8 mouse cellular contexts compared by ENCODE assay signal in the genomic region with DNA sequence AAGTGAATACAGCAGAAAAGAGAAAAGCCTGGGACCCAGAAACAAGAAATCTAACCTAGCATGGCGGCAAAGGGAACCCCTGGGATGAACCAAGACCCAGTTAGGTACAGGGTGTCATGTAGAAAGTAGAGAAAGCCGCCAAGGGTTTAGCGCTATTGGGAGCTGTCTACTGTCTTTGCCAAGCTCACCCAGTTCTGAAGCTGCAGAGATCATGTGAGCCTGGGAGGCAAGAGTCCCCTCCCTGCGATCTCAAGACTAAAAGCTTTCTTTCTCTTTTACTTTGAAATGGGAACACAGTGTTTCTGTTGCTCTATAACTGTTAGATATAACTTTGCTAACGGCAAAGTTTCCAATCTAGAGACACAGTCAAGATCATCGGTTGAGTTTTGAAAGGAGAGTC. TPM values are rescaled to one million over a fixed set of nuclear protein-coding genes. Genes with fewer than 3 reads are reported as not detected.
DNase-seq lines count a peak whose midpoint lies in the region; ATAC-seq and TF ChIP-seq lines count a peak whose summit lies in the region.

No protein-coding gene starts in this region.

- no peak for TF ChIP-seq EP300 in liver, embryonic 14.5 days (IDR thresholded peaks at IDR 0.05; ENCODE audit: low read depth)

- H3K27ac ChIP-seq in heart, embryonic 12.5 days (ENCODE audit: poor library complexity, severe bottlenecking) = no peak overlapping the region
- H3K27ac ChIP-seq in liver, embryonic 14.5 days = peak overlapping the region; percentile 60
- no peak overlapping the region for H3K27ac ChIP-seq in midbrain, embryonic 16.5 days (ENCODE audit: low read length)

- peaks cover 35% of the 10 kb centered on the region for H3K4me1 ChIP-seq in heart, embryonic 12.5 days (replicated peaks)
- peaks cover 13 to 28% of the 10 kb centered on the region in 2 experiments for H3K4me1 ChIP-seq in liver, embryonic 14.5 days (replicated peaks; ENCODE audit: control insufficient read depth in 2 of 2, insufficient read depth in 2 of 2, low read length in 1 of 2)
- H3K4me1 ChIP-seq in midbrain, embryonic 16.5 days (ENCODE audit: control insufficient read depth, insufficient read depth, low read length) = no peaks in the 10 kb centered on the region

- no peaks in the 10 kb centered on the region for H3K36me3 ChIP-seq in heart, embryonic 12.5 days
- no peaks in the 10 kb centered on the region for H3K36me3 ChIP-seq in liver, embryonic 14.5 days (replicated peaks; ENCODE audit: control insufficient read depth, insufficient read depth, low read depth)
- H3K36me3 ChIP-seq in midbrain, embryonic 16.5 days (ENCODE audit: control insufficient read depth, insufficient read depth, low read length) = no peaks in the 10 kb centered on the region

- 92% methylated on average over 6 of the region's 6 CpGs for WGBS in heart, embryonic 12.5 days
- 65% methylated on average over 6 of the region's 6 CpGs for WGBS in liver, embryonic 14.5 days (ENCODE audit: insufficient replicate concordance)
- WGBS in midbrain, embryonic 16.5 days = 95% methylated on average over 6 of the region's 6 CpGs

- peak; percentile 38 to 45 for DNase-seq in spleen, postnatal 10 days (ENCODE audit: low spot score in 2 of 2)
- no peak for DNase-seq in spleen, adult 12 weeks (ENCODE audit: low spot score)
- DNase-seq in liver, embryonic 14.5 days (ENCODE audit: low read depth in 3 of 3, low spot score in 3 of 3) = no peak
- peak; percentile 70 for DNase-seq in thymus, postnatal 14 days
- DNase-seq in MN1 (ENCODE audit: low spot score) = no peak
- no peak for DNase-seq in layer of hippocampus, postnatal 36 days

- H3K4me3 ChIP-seq in heart, embryonic 12.5 days = no peak overlapping the region
- peak overlapping the region; percentile 48 to 66 for H3K4me3 ChIP-seq in liver, embryonic 14.5 days (ENCODE audit: insufficient read depth in 1 of 2, low read depth in 2 of 2, low read length in 2 of 2)
- H3K4me3 ChIP-seq in midbrain, embryonic 16.5 days (ENCODE audit: low read depth, low read length) = no peak overlapping the region

- TF ChIP-seq CTCF in liver, embryonic 14.5 days (IDR thresholded peaks at IDR 0.05; ENCODE audit: low read depth) = no peak

- ATAC-seq in heart, embryonic 12.5 days (ENCODE audit: insufficient number of reproducible peaks, low FRiP score) = no peak
- no peak for ATAC-seq in liver, embryonic 14.5 days (ENCODE audit: insufficient read depth)
- no peak for ATAC-seq in midbrain, embryonic 16.5 days

- no peak overlapping the region for H3K9ac ChIP-seq in heart, embryonic 12.5 days
- H3K9ac ChIP-seq in liver, embryonic 14.5 days (replicated peaks) = peak overlapping the region; percentile 56
- no peak overlapping the region for H3K9ac ChIP-seq in midbrain, embryonic 16.5 days (ENCODE audit: low read depth, low read length)

- no peaks in the 10 kb centered on the region for H3K9me3 ChIP-seq in heart, embryonic 12.5 days (replicated peaks)
- H3K9me3 ChIP-seq in liver, embryonic 14.5 days (ENCODE audit: control insufficient read depth, low read length) = no peaks in the 10 kb centered on the region
- H3K9me3 ChIP-seq in midbrain, embryonic 16.5 days (replicated peaks; ENCODE audit: control insufficient read depth, low read length, poor library complexity, severe bottlenecking) = no peaks in the 10 kb centered on the region

- peak overlapping the region; percentile 55; the same call in 1 of the 2 replicates for H3K4me2 ChIP-seq in heart, embryonic 12.5 days
- H3K4me2 ChIP-seq in liver, embryonic 14.5 days (ENCODE audit: low read depth) = peak overlapping the region; percentile 73
- no peak overlapping the region for H3K4me2 ChIP-seq in midbrain, embryonic 16.5 days (ENCODE audit: low read length)

- no peaks in the 10 kb centered on the region for H3K27me3 ChIP-seq in heart, embryonic 12.5 days (replicated peaks)
- H3K27me3 ChIP-seq in liver, embryonic 14.5 days (ENCODE audit: control insufficient read depth, insufficient read depth, low read length) = no peaks in the 10 kb centered on the region
- H3K27me3 ChIP-seq in midbrain, embryonic 16.5 days (ENCODE audit: control insufficient read depth, insufficient read depth, low read depth, low read length) = no peaks in the 10 kb centered on the region

RNA-seq across cellular contexts. Expression of gene Tmem140, which starts 0.6 kb away (rescaled TPM):
- polyA plus RNA-seq in heart, embryonic 12.5 days (2016; fragmentation: Nextera tagmentation; extraction: Ambion mirVana) = 1.1 and 1.2 TPM in 2 replicates
- polyA plus RNA-seq in liver, embryonic 14.5 days (2012; rRNA removed) = 1.6 and 1.7 TPM in 2 replicates
- polyA plus RNA-seq in liver, embryonic 14.5 days (2014; fragmentation: Nextera tagmentation; extraction: Ambion mirVana) = 2.6 and 2.9 TPM in 2 replicates
- 1.1 and 1.2 TPM in 2 replicates for polyA plus RNA-seq in midbrain, embryonic 16.5 days (2015; fragmentation: Nextera tagmentation; extraction: Ambion mirVana)
- total RNA-seq in layer of hippocampus, postnatal 36 days (2021) = 1 to 10 TPM; 1.8 to 2.4 TPM

RNA-seq across cellular contexts. Expression of gene Cyren, which starts 15.5 kb away (rescaled TPM):
- 9.7 and 11.2 TPM in 2 replicates for polyA plus RNA-seq in heart, embryonic 12.5 days (2016; fragmentation: Nextera tagmentation; extraction: Ambion mirVana)
- 5.4 and 7.2 TPM in 2 replicates for polyA plus RNA-seq in liver, embryonic 14.5 days (2012; rRNA removed)
- polyA plus RNA-seq in liver, embryonic 14.5 days (2014; fragmentation: Nextera tagmentation; extraction: Ambion mirVana) = 4.2 and 6.3 TPM in 2 replicates
- 9.1 and 9.3 TPM in 2 replicates for polyA plus RNA-seq in midbrain, embryonic 16.5 days (2015; fragmentation: Nextera tagmentation; extraction: Ambion mirVana)
- total RNA-seq in layer of hippocampus, postnatal 36 days (2021) = 1 to 10 TPM; 5.9 to 7.5 TPM

RNA-seq across cellular contexts. Expression of gene Wdr91, which starts 48.3 kb away (rescaled TPM):
- polyA plus RNA-seq in heart, embryonic 12.5 days (2016; fragmentation: Nextera tagmentation; extraction: Ambion mirVana) = 10.7 and 12.6 TPM in 2 replicates
- 17.4 and 21.5 TPM in 2 replicates for polyA plus RNA-seq in liver, embryonic 14.5 days (2012; rRNA removed)
- polyA plus RNA-seq in liver, embryonic 14.5 days (2014; fragmentation: Nextera tagmentation; extraction: Ambion mirVana) = 9.5 and 9.7 TPM in 2 replicates
- 15.5 and 15.6 TPM in 2 replicates for polyA plus RNA-seq in midbrain, embryonic 16.5 days (2015; fragmentation: Nextera tagmentation; extraction: Ambion mirVana)
- 10 to 100 TPM; 35.1 to 36.5 TPM for total RNA-seq in layer of hippocampus, postnatal 36 days (2021)

RNA-seq across cellular contexts. Expression of gene Stra8, which starts 57.6 kb away (rescaled TPM):
- not detected in 2 replicates for polyA plus RNA-seq in heart, embryonic 12.5 days (2016; fragmentation: Nextera tagmentation; extraction: Ambion mirVana)
- not detected in 2 replicates for polyA plus RNA-seq in liver, embryonic 14.5 days (2012; rRNA removed)
- not detected in 2 replicates for polyA plus RNA-seq in liver, embryonic 14.5 days (2014; fragmentation: Nextera tagmentation; extraction: Ambion mirVana)
- not detected in 2 replicates for polyA plus RNA-seq in midbrain, embryonic 16.5 days (2015; fragmentation: Nextera tagmentation; extraction: Ambion mirVana)
- not detected for total RNA-seq in layer of hippocampus, postnatal 36 days (2021)

Comparison
In these comparisons a context has a peak if more than half of its experiments do, and no peak if none do; other contexts are left out.
1. DNase-seq: peak in spleen, postnatal 10 days (2 of 2) and thymus, postnatal 14 days (single experiment); none in spleen, adult 12 weeks (single experiment), liver, embryonic 14.5 days (0 of 3), MN1 (single experiment) and layer of hippocampus, postnatal 36 days (0 of 2).
2. H3K4me3 ChIP-seq: peak in liver, embryonic 14.5 days (2 of 2); none in heart, embryonic 12.5 days (single experiment) and midbrain, embryonic 16.5 days (single experiment).